Mouse (Mus musculus) forebrain, embryonic 12.5 days (tissue): ENCODE data around the gene Slc7a7. TPM values are rescaled to one million over a fixed set of nuclear protein-coding genes. Genes with fewer than 3 reads are reported as not detected.

ENCODE experiments used
- ATAC-seq: fragments of 200-750 bp; cut with Nextera tagmentation; 2 replicates; pipeline ENCODE4 v1.8.0; 2017; ENCODE audit warnings: moderate TSS enrichment; ENCODE audit not compliant: low FRiP score
- H3K27ac ChIP-seq: fragments of 300-500 bp; sonication (generic); 2 replicates; pipeline ENCODE4 v1.5.1; 2016; ENCODE audit warnings: mild to moderate bottlenecking
- H3K27me3 ChIP-seq: fragments of 300-500 bp; sonication (generic); 2 replicates; pipeline ENCODE4 v1.6.1; 2016; ENCODE audit warnings: mild to moderate bottlenecking
- H3K36me3 ChIP-seq: fragments of 300-500 bp; sonication (generic); replicated peaks from 2 replicates; pipeline ENCODE4 v1.6.1; 2016; ENCODE audit warnings: mild to moderate bottlenecking
- H3K4me1 ChIP-seq: fragments of 300-500 bp; sonication (generic); 2 replicates; pipeline ENCODE4 v1.6.1; 2016
- H3K4me2 ChIP-seq: fragments of 300-500 bp; sonication (generic); 2 replicates; pipeline ENCODE4 v1.6.1; 2016; ENCODE audit warnings: mild to moderate bottlenecking, moderate library complexity
- H3K4me3 ChIP-seq: fragments of 300-500 bp; sonication (generic); replicated peaks from 2 replicates; pipeline ENCODE4 v1.5.1; 2016; ENCODE audit warnings: mild to moderate bottlenecking
- H3K9ac ChIP-seq: fragments of 300-500 bp; sonication (generic); 2 replicates; pipeline ENCODE4 v1.6.1; 2016; ENCODE audit warnings: mild to moderate bottlenecking
- H3K9me3 ChIP-seq: fragments of 300-500 bp; sonication (generic); 2 replicates; pipeline ENCODE4 v1.6.1; 2016
- WGBS: fragments of 180-500 bp; shearing (Covaris S2); methylation state at CpG from one replicate; pipeline ENCODE4 v1.1.7; 2016; 5-methylcytosine and 5-hydroxymethylcytosine counted together
- polyA plus RNA-seq: library from polyadenylated mRNA; unstranded; fragments of >200 nt; fragmentation: Nextera tagmentation; extraction: Ambion mirVana; gene quantifications from 2 replicates; pipeline ENCODE4 v1.2.1, GENCODE M21; 2016

Slc7a7 gene
- polyA plus RNA-seq, 1 experiment from 2014 or later: 4.2 TPM

DNA sequence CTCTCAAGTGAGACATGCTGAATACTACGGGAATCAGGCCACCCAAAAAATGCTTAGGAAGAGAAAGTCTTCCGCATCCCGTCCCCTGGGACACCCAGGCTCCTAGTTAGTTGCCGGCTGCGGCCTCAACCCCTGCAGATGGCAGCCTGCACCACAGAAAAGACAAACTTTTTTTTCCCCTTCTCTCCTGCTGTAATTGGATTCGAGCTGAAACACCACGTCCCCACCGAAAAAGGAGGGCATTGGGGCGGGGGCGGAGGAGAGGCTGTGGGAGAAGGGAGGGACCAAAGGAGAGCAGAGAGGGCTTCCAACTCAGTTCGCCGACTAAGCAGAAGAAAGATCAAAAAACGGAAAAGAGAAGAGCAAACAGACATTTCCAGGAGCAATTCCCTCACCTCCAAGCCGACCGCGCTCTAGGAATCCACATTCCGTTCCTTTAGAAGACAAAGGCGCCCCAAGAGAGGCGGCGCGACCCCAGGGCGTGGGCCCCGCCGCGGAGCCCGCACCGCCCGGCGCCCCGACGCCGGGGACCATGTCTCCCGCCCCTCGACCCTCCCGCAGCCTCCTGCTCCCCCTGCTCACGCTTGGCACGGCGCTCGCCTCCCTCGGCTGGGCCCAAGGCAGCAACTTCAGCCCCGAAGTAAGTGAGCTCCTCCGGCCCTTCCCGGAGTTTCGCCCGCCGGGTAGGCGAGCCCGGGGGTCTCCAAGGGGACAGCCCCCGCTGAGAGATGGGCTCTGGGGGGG is 13.9 kb upstream of the Slc7a7 start, which contains the start of gene Mmp14:
Gene Mmp14 (plus strand): TSS at position 279 of the 744 bp plus-strand sequence.
- peak within 1 kb of the TSS; percentile 63 for H3K4me3 ChIP-seq
- H3K9ac ChIP-seq: peak within 1 kb of the TSS; percentile 88
- H3K36me3 ChIP-seq: peaks cover 14% of the 10 kb centered on the region
- no peaks in the 10 kb centered on the region for H3K9me3 ChIP-seq
- under 1% methylated on average over 48 of the region's 49 CpGs for WGBS
- peaks cover 59% of the 10 kb centered on the region for H3K4me1 ChIP-seq
- peak within 1 kb of the TSS; percentile 65 for H3K4me2 ChIP-seq
- peak; percentile 36 for ATAC-seq
- H3K27ac ChIP-seq: peak within 1 kb of the TSS; percentile 91
- peaks cover 16% of the 10 kb centered on the region; the same call in 1 of the 2 replicates for H3K27me3 ChIP-seq

DNA sequence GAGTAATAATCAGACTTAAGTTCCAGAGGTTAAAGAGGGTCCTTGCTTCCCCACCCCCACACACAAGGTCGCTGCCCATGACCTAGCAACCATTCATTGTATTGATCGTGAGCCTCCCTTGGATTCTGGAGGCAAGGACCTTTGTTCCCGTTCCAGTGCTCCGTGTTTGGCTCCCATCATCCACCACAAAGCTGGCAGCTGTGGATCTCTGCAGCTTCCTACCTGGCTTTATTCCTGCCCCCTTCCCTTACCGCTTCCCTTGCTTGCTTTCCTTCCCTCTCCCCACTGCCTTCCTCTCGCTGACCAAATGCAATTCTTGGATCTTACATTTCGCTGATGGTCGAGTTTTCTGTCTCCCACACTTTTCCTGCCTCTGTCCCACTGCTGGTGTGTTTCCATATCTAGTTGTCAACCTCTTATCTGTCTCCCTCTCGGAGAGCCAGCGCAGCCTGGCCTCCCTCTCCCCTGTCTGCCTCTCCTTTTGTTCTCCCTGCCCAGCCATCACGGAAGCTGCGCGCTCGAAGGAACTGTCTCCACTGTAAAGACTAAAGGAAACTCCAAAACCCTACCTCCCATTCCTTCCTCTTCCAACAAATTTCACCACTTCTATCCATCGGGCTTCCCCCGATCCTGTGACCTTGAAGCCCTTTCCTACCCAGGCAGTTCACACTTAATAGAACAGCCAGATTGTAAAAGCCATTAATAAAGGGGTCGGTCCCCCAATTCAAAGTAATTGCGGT is 13.0 kb upstream of the Slc7a7 start:
- peak overlapping the region; percentile 91 for H3K27ac ChIP-seq
- H3K4me2 ChIP-seq: peak overlapping the region; percentile 65
- no peaks in the 10 kb centered on the region for H3K9me3 ChIP-seq
- H3K4me3 ChIP-seq: peak overlapping the region; percentile 63
- H3K4me1 ChIP-seq: peaks cover 66% of the 10 kb centered on the region
- peaks cover 11% of the 10 kb centered on the region for H3K36me3 ChIP-seq
- 5% methylated on average over 18 of the region's 18 CpGs for WGBS
- peak overlapping the region; percentile 88 for H3K9ac ChIP-seq
- no peak for ATAC-seq
- peaks cover 16% of the 10 kb centered on the region; the same call in 1 of the 2 replicates for H3K27me3 ChIP-seq

DNA sequence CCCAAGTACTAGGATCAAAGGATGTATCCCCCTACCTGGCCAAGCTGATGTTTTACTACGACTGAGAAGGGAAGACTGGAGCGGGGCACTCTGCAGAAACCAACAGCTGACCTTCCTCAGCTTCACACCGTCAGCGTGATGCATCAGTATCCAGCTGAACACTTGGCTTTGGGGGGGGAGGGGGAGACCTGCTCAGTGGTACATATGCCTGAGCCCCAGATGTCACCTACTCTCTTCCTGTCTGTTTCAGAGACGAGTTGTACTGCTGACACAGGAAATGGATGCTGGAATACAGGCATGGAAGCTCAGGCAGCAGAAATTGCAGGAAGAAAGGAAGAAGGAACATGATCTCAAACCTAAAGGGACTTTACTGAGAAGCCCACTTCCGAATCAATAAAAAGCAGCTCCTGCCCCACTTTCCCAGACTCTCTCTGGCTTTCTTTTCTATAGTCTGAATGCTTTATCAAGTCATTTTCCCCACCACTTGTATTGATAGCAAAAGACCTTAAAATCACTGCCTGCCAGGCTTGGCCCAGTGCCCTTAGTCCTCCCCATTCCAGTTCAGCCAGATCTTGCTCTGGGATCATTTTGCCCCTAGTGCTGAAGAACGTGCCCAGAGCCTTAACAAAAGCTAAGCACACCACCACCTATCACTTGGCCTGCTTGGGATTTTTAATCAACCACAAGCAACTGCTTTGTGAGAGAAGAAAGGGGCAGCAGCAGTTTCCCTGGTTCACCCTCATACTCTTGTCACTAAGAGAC is 11.9 kb upstream of the Slc7a7 start:
- peak overlapping the region; percentile 65 for H3K4me2 ChIP-seq
- no peak overlapping the region for H3K4me3 ChIP-seq
- H3K4me1 ChIP-seq: peaks cover 67% of the 10 kb centered on the region
- no peak for ATAC-seq
- WGBS: 77% methylated on average over 7 of the region's 7 CpGs
- peaks cover 16% of the 10 kb centered on the region; the same call in 1 of the 2 replicates for H3K27me3 ChIP-seq
- H3K27ac ChIP-seq: peak overlapping the region; percentile 91
- no peaks in the 10 kb centered on the region for H3K9me3 ChIP-seq
- H3K36me3 ChIP-seq: peaks cover 11% of the 10 kb centered on the region
- 0 out of 2 replicates have a peak overlapping the region, but pooled peaks have one; percentile 12 for H3K9ac ChIP-seq

DNA sequence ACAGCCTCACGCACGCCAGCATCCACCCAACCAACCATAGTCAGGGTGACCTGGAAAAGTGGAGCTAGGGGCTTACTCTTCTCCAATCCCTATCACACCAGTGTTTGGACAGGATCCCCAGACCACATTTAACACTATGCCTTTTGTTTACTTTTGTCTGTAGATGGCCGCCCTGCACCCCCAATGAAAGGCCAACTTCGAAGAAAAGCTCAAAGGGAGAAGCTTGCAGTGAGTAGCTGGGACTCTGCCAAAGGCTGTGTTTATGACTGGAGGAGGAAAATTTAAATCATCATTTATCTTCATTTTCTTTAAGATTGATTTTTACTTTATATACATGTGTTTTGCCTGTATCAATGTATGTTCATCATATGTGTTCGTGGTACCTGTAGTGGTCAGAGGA is 10.8 kb upstream of the Slc7a7 start:
- ATAC-seq: no peak
- H3K27me3 ChIP-seq: peaks cover 15% of the 10 kb centered on the region; the same call in 1 of the 2 replicates
- H3K4me3 ChIP-seq: no peak overlapping the region
- no peaks in the 10 kb centered on the region for H3K9me3 ChIP-seq
- H3K4me2 ChIP-seq: no peak overlapping the region
- peaks cover 11% of the 10 kb centered on the region for H3K36me3 ChIP-seq
- 95% methylated on average over 5 of the region's 5 CpGs for WGBS
- no peak overlapping the region for H3K9ac ChIP-seq
- H3K4me1 ChIP-seq: peaks cover 58% of the 10 kb centered on the region
- no peak overlapping the region for H3K27ac ChIP-seq

DNA sequence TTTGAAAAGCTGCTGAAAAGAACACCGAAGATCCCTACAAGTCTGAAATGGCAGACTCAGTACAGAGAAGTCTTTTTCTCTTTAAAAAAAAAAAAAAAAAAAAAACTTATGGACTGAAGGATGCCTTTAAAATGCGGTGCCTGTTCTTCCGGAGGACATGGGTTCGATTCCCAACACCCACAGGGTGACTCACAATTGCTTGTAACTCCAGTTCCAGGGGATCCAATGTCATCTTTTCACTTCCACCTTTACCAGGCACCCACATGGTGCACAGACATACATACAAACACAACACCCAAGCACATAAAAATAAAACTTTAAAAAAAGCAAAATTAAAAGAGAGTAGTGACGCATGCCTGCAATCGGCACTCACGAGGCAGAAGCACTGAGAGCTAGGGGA is 10.1 kb upstream of the Slc7a7 start:
- Histone ChIP-seq H3K36me3 (peaks cover 11% of the 10 kb centered on the region), H3K4me1 (peaks cover 51% of the 10 kb centered on the region), H3K27ac (no peak overlapping the region), H3K9me3 (no peaks in the 10 kb centered on the region), H3K4me3 (peak overlapping the region; percentile 89), H3K27me3 (peaks cover 10% of the 10 kb centered on the region; the same call in 1 of the 2 replicates), H3K9ac (no peak overlapping the region), H3K4me2 (peak overlapping the region; percentile 77)
- ATAC-seq: no peak
- WGBS: 96% methylated on average over 7 of the region's 7 CpGs

- Histone ChIP-seq H3K4me1 (peaks cover 43% of the 10 kb centered on the region), H3K4me2 (peak within 1 kb of the TSS; percentile 77), H3K9ac (peak within 1 kb of the TSS; percentile 87), H3K4me3 (peak within 1 kb of the TSS; percentile 89), H3K27me3 (peaks cover 1% of the 10 kb centered on the region; the same call in 1 of the 2 replicates), H3K9me3 (no peaks in the 10 kb centered on the region), H3K27ac (peak within 1 kb of the TSS; percentile 86), H3K36me3 (peaks cover 11% of the 10 kb centered on the region)
- ATAC-seq: peak; percentile 88
- 1% methylated on average over 48 of the region's 48 CpGs for WGBS
Measured at GRCm38 (mm10) chr14:54426689-54427398, 9.3 kb upstream of the Slc7a7 start, which contains the start of gene Mrpl52. Gene Mrpl52 (plus strand): TSS chr14:54426909.

DNA sequence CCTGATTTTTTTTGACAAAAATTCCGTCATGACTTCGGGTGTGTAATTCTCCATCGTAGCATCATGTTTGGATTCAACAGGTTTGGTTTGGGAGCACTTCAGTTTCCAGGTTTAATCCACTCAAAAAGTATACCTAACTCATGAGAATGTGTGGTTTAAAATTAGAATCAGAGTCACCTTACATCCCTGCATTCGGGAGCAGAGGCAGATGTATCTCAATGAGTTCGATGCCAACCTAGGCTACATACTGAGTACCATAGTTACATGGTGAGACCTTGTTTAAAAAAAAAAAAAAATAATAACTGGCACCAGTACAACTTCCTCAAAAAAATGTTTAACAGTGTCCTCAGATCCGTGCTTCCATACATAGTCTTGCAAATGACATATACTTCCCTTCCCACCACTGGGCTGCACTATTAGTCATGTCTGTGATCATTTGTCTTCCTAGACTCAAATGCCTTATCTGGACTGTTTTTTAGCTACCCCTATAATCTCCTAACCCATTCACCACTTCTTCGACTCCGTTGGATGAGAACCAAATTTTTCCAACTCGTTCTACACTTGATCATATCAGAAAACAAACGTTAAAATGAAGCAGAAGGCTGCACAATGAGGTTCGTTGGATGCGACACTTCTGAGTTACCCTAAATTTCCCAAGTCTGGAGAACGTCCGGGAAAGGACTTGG is 8.6 kb upstream of the Slc7a7 start:
- H3K4me1 ChIP-seq: peaks cover 41% of the 10 kb centered on the region
- peak overlapping the region; percentile 77 for H3K4me2 ChIP-seq
- 34% methylated on average over 14 of the region's 14 CpGs for WGBS
- no peaks in the 10 kb centered on the region; the same call in 1 of the 2 replicates for H3K27me3 ChIP-seq
- peak overlapping the region; percentile 87 for H3K9ac ChIP-seq
- peak overlapping the region; percentile 86 for H3K27ac ChIP-seq
- peaks cover 11% of the 10 kb centered on the region for H3K36me3 ChIP-seq
- ATAC-seq: no peak
- H3K4me3 ChIP-seq: peak overlapping the region; percentile 89
- H3K9me3 ChIP-seq: no peaks in the 10 kb centered on the region

GRCm38 (mm10) chr14:54425540-54425939 is 8.0 kb upstream of the Slc7a7 start:
- Histone ChIP-seq H3K9me3 (no peaks in the 10 kb centered on the region), H3K4me2 (peak overlapping the region; percentile 77; the same call in 1 of the 2 replicates), H3K4me1 (peaks cover 35% of the 10 kb centered on the region), H3K4me3 (0 out of 2 replicates have a peak overlapping the region, but pooled peaks have one; percentile 89), H3K27me3 (no peaks in the 10 kb centered on the region; the same call in 1 of the 2 replicates), H3K36me3 (peaks cover 11% of the 10 kb centered on the region), H3K27ac (no peak overlapping the region), H3K9ac (no peak overlapping the region)
- WGBS: 90% methylated on average over 1 of the region's 1 CpGs
- no peak for ATAC-seq

GRCm38 (mm10) chr14:54424634-54425033 is 7.1 kb upstream of the Slc7a7 start:
- Histone ChIP-seq H3K4me3 (no peak overlapping the region), H3K4me2 (no peak overlapping the region), H3K27ac (no peak overlapping the region), H3K36me3 (peaks cover 10% of the 10 kb centered on the region), H3K9me3 (no peaks in the 10 kb centered on the region), H3K9ac (no peak overlapping the region), H3K4me1 (peaks cover 26% of the 10 kb centered on the region), H3K27me3 (no peaks in the 10 kb centered on the region)
- ATAC-seq: no peak
- 96% methylated on average over 1 of the region's 1 CpGs for WGBS

DNA sequence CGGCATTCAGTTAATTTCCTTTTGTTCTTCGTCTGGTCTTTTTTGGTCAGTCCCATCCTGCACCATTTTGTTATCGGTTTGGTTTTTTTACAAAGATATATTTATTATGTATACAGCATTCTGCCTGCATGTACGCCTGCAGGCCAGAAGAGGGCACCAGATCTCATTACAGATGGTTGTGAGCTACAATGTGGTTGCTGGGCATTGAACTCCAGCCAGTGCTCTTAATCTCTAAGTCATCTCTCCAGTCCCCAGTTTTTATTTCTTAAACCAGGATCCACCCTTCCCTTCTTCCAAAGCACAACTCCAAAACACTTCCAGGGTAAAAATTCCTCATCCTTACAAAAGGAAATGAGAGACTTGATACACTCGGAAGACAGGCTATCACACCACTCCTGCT is 5.8 kb upstream of the Slc7a7 start:
- 58% methylated on average over 5 of the region's 5 CpGs for WGBS
- H3K9ac ChIP-seq: no peak overlapping the region
- no peaks in the 10 kb centered on the region for H3K27me3 ChIP-seq
- ATAC-seq: no peak
- no peak overlapping the region for H3K4me3 ChIP-seq
- no peak overlapping the region for H3K4me2 ChIP-seq
- H3K4me1 ChIP-seq: peaks cover 20% of the 10 kb centered on the region
- H3K36me3 ChIP-seq: no peaks in the 10 kb centered on the region; the same call in 1 of the 2 replicates
- no peak overlapping the region for H3K27ac ChIP-seq
- no peaks in the 10 kb centered on the region for H3K9me3 ChIP-seq

DNA sequence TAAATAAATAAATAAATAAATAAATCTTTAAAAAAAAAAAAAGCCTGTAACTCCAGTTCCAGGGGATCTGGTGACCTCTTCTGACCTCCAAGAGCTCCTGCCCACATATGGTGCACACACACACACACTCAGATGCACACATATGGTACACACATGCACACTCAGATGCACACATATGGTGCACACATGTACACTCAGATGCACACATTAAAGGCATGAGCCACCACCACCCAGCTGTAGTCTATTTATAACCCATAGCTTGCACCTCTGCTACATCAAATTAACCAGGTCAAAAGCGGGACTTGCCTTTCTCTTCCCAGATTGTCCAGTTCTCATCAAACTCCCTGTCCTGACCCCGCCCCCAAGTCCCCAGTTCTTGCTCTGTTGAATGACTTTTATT is 3.4 kb upstream of the Slc7a7 start:
- Histone ChIP-seq H3K4me3 (no peak overlapping the region), H3K36me3 (no peaks in the 10 kb centered on the region), H3K27me3 (peaks cover 18% of the 10 kb centered on the region), H3K9me3 (no peaks in the 10 kb centered on the region), H3K4me1 (peaks cover 12% of the 10 kb centered on the region), H3K4me2 (no peak overlapping the region), H3K9ac (no peak overlapping the region), H3K27ac (no peak overlapping the region)
- WGBS: 89% methylated on average over 2 of the region's 2 CpGs
- no peak for ATAC-seq
